Mouse (Mus musculus): ENCODE results near the gene Arl6ip1. TPM values are rescaled to one million over a fixed set of nuclear protein-coding genes. Genes with fewer than 3 reads are reported as not detected.

Arl6ip1 gene
- polyA plus RNA-seq, 1 experiment: 61.6 TPM

DNA sequence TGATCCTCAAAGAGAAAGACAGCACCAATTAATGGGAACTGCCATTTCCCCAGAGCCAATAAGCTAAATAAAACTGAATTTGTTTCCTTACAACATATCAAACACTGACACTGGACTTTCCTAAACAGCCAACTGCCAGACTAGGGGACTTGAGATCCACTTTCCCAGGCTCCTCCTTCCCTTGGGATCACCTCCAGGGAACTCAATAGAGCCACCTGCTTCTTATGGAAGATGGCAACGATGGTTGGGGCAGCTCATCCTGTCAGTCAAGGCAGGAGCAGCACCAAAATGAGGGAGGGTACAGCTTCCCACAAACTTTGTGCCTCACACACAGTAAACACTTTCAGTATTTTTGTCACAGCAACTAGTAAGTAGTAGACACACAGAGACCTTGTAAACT is 21.8 kb downstream of the Arl6ip1 start:
- no peak for TF ChIP-seq POLR2A (IDR thresholded peaks at IDR 0.05; ENCODE audit: low read depth, low read length)
- TF ChIP-seq CTCF (IDR thresholded peaks at IDR 0.05; ENCODE audit: extremely low read depth, insufficient read depth, insufficient read length, insufficient replicate concordance): no peak
- Histone ChIP-seq H3K27ac (ENCODE audit: insufficient read depth, low read length) (no peak overlapping the region), H3K27me3 (ENCODE audit: control insufficient read depth, insufficient read depth, low read length) (no peaks in the 10 kb centered on the region), H3K4me1 (ENCODE audit: control insufficient read depth, insufficient read depth, insufficient read length) (0 out of 2 replicates have a peak, but pooled peaks cover 4% of the 10 kb centered on the region), H3K36me3 (ENCODE audit: control insufficient read depth, insufficient read depth, low read length) (peaks cover 66% of the 10 kb centered on the region), H3K4me3 (ENCODE audit: extremely low read depth, insufficient read depth, insufficient read length) (no peak overlapping the region)
- DNase-seq (ENCODE audit: low read depth in 1 of 2, low spot score in 2 of 2): no peak
- whole genome bisulfite sequencing: 80% methylated on average over 1 of the region's 1 CpGs

DNA sequence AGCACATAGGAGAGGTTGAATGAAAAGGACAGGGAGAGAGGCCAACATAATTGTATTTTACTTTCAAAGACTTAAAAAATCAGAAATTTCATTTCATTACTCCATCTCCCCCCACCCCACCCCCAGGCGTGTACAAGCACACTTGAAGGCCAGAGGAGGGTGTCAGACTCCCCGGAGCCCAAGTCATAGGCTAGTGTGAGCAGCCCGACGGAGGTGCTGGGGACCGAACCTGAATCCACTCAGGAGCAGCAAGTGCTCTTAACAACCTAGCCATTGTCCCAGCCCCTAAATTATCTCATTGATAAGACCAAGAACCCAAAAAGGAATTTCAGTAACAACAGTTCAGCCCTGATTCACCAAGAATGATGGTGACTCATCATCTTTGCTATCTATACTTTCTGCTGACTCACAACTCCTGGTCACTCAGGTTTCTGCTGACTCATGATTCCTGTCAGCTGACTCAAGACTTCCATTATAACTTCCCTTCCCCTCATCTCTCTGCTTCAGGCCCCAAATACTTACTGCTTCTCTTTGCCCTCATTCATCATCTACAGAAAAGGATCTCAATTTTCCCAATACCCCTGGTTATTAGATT is 24.9 kb downstream of the Arl6ip1 start:
- TF ChIP-seq POLR2A (IDR thresholded peaks at IDR 0.05; ENCODE audit: low read depth, low read length): no peak
- no peak for TF ChIP-seq CTCF (IDR thresholded peaks at IDR 0.05; ENCODE audit: extremely low read depth, insufficient read depth, insufficient read length, insufficient replicate concordance)
- Histone ChIP-seq H3K27me3 (ENCODE audit: control insufficient read depth, insufficient read depth, low read length) (no peaks in the 10 kb centered on the region), H3K4me3 (ENCODE audit: extremely low read depth, insufficient read depth, insufficient read length) (no peak overlapping the region), H3K27ac (ENCODE audit: insufficient read depth, low read length) (no peak overlapping the region), H3K4me1 (ENCODE audit: control insufficient read depth, insufficient read depth, insufficient read length) (no peaks in the 10 kb centered on the region), H3K36me3 (ENCODE audit: control insufficient read depth, insufficient read depth, low read length) (peaks cover 40% of the 10 kb centered on the region)
- WGBS: 84% methylated on average over 5 of the region's 5 CpGs
- DNase-seq (ENCODE audit: low read depth in 1 of 2, low spot score in 2 of 2): no peak

GRCm38 (mm10) chr7:118103462-118104379 is 25.7 kb downstream of the Arl6ip1 start:
- no peak overlapping the region for H3K4me3 ChIP-seq (ENCODE audit: extremely low read depth, insufficient read depth, insufficient read length)
- no peaks in the 10 kb centered on the region for H3K27me3 ChIP-seq (ENCODE audit: control insufficient read depth, insufficient read depth, low read length)
- TF ChIP-seq CTCF (IDR thresholded peaks at IDR 0.05; ENCODE audit: extremely low read depth, insufficient read depth, insufficient read length, insufficient replicate concordance) (no peak), POLR2A (IDR thresholded peaks at IDR 0.05; ENCODE audit: low read depth, low read length) (no peak)
- H3K4me1 ChIP-seq (ENCODE audit: control insufficient read depth, insufficient read depth, insufficient read length): no peaks in the 10 kb centered on the region
- no peak overlapping the region for H3K27ac ChIP-seq (ENCODE audit: insufficient read depth, low read length)
- WGBS: 70% methylated on average over 5 of the region's 5 CpGs
- DNase-seq (ENCODE audit: low read depth in 1 of 2, low spot score in 2 of 2): no peak
- peaks cover 33% of the 10 kb centered on the region for H3K36me3 ChIP-seq (ENCODE audit: control insufficient read depth, insufficient read depth, low read length)

GRCm38 (mm10) chr7:118102678-118103461 is 26.6 kb downstream of the Arl6ip1 start:
- Histone ChIP-seq H3K4me3 (ENCODE audit: extremely low read depth, insufficient read depth, insufficient read length) (no peak overlapping the region), H3K36me3 (ENCODE audit: control insufficient read depth, insufficient read depth, low read length) (peaks cover 25% of the 10 kb centered on the region), H3K27ac (ENCODE audit: insufficient read depth, low read length) (no peak overlapping the region), H3K4me1 (ENCODE audit: control insufficient read depth, insufficient read depth, insufficient read length) (no peaks in the 10 kb centered on the region), H3K27me3 (ENCODE audit: control insufficient read depth, insufficient read depth, low read length) (no peaks in the 10 kb centered on the region)
- no peak for DNase-seq (ENCODE audit: low read depth in 1 of 2, low spot score in 2 of 2)
- TF ChIP-seq POLR2A (IDR thresholded peaks at IDR 0.05; ENCODE audit: low read depth, low read length) (no peak), CTCF (IDR thresholded peaks at IDR 0.05; ENCODE audit: extremely low read depth, insufficient read depth, insufficient read length, insufficient replicate concordance) (no peak)
- WGBS: 69% methylated on average over 4 of the region's 4 CpGs

- Histone ChIP-seq H3K4me3 (ENCODE audit: extremely low read depth, insufficient read depth, insufficient read length) (no peak overlapping the region), H3K4me1 (ENCODE audit: control insufficient read depth, insufficient read depth, insufficient read length) (no peaks in the 10 kb centered on the region), H3K27me3 (ENCODE audit: control insufficient read depth, insufficient read depth, low read length) (no peaks in the 10 kb centered on the region), H3K27ac (ENCODE audit: insufficient read depth, low read length) (no peak overlapping the region), H3K36me3 (ENCODE audit: control insufficient read depth, insufficient read depth, low read length) (peaks cover 19% of the 10 kb centered on the region)
- peak in 1 of 2 experiments; percentile 30 for DNase-seq (ENCODE audit: low read depth in 1 of 2, low spot score in 2 of 2)
- no peak for TF ChIP-seq POLR2A (IDR thresholded peaks at IDR 0.05; ENCODE audit: low read depth, low read length)
- TF ChIP-seq CTCF (IDR thresholded peaks at IDR 0.05; ENCODE audit: extremely low read depth, insufficient read depth, insufficient read length, insufficient replicate concordance): peak; percentile 57; the same call in 1 of the 2 replicates
- 57% methylated on average over 4 of the region's 4 CpGs for WGBS
These were observed 27.2 kb downstream of the Arl6ip1 start for GRCm38 (mm10) chr7:118102231-118102630.

DNA sequence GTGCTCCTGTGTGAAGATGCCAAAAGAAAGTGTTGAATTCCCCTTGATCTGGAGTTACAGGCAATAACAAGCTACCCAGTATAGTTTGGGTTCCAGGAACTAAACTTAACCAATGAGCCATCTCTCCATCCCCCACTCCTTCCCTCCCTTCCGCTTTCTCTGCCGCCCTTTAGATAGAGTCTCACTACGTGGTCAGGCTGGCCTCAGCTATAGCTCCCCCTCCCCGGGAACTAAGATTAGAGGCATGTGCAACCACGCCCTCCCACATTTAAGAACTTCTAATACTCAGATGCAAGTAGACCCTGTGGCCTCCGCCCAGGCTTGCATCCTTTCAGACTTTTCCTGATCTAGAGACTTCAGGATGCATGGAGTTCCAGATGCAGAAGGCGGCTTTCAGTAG is 31.8 kb downstream of the Arl6ip1 start:
- no peak for TF ChIP-seq POLR2A (IDR thresholded peaks at IDR 0.05; ENCODE audit: low read depth, low read length)
- TF ChIP-seq CTCF (IDR thresholded peaks at IDR 0.05; ENCODE audit: extremely low read depth, insufficient read depth, insufficient read length, insufficient replicate concordance): no peak
- 60% methylated on average over 7 of the region's 7 CpGs for WGBS
- no peak for DNase-seq (ENCODE audit: low read depth in 1 of 2, low spot score in 2 of 2)
- no peaks in the 10 kb centered on the region for H3K36me3 ChIP-seq (ENCODE audit: control insufficient read depth, insufficient read depth, low read length)
- no peaks in the 10 kb centered on the region for H3K4me1 ChIP-seq (ENCODE audit: control insufficient read depth, insufficient read depth, insufficient read length)
- H3K27me3 ChIP-seq (ENCODE audit: control insufficient read depth, insufficient read depth, low read length): no peaks in the 10 kb centered on the region
- no peak overlapping the region for H3K4me3 ChIP-seq (ENCODE audit: extremely low read depth, insufficient read depth, insufficient read length)
- H3K27ac ChIP-seq (ENCODE audit: insufficient read depth, low read length): no peak overlapping the region
